Mouse (Mus musculus) forebrain, embryonic 12.5 days (tissue): ENCODE data around the gene Scrn2. TPM values are rescaled to one million over a fixed set of nuclear protein-coding genes. Genes with fewer than 3 reads are reported as not detected.
A peak's percentile ranks its signal among the peaks of the same experiment; 100 is the strongest.

Source experiments
- ATAC-seq: fragments of 200-750 bp; cut with Nextera tagmentation; 2 replicates; pipeline ENCODE4 v1.8.0; 2017; ENCODE audit warnings: moderate TSS enrichment; ENCODE audit not compliant: low FRiP score
- H3K27ac ChIP-seq: fragments of 300-500 bp; sonication (generic); 2 replicates; pipeline ENCODE4 v1.5.1; 2016; ENCODE audit warnings: mild to moderate bottlenecking
- H3K27me3 ChIP-seq: fragments of 300-500 bp; sonication (generic); 2 replicates; pipeline ENCODE4 v1.6.1; 2016; ENCODE audit warnings: mild to moderate bottlenecking
- H3K36me3 ChIP-seq: fragments of 300-500 bp; sonication (generic); replicated peaks from 2 replicates; pipeline ENCODE4 v1.6.1; 2016; ENCODE audit warnings: mild to moderate bottlenecking
- H3K4me1 ChIP-seq: fragments of 300-500 bp; sonication (generic); 2 replicates; pipeline ENCODE4 v1.6.1; 2016
- H3K4me2 ChIP-seq: fragments of 300-500 bp; sonication (generic); 2 replicates; pipeline ENCODE4 v1.6.1; 2016; ENCODE audit warnings: mild to moderate bottlenecking, moderate library complexity
- H3K4me3 ChIP-seq: fragments of 300-500 bp; sonication (generic); replicated peaks from 2 replicates; pipeline ENCODE4 v1.5.1; 2016; ENCODE audit warnings: mild to moderate bottlenecking
- H3K9ac ChIP-seq: fragments of 300-500 bp; sonication (generic); 2 replicates; pipeline ENCODE4 v1.6.1; 2016; ENCODE audit warnings: mild to moderate bottlenecking
- H3K9me3 ChIP-seq: fragments of 300-500 bp; sonication (generic); 2 replicates; pipeline ENCODE4 v1.6.1; 2016
- WGBS: fragments of 180-500 bp; shearing (Covaris S2); methylation state at CpG from one replicate; pipeline ENCODE4 v1.1.7; 2016; 5-methylcytosine and 5-hydroxymethylcytosine counted together
- polyA plus RNA-seq: library from polyadenylated mRNA; unstranded; fragments of >200 nt; fragmentation: Nextera tagmentation; extraction: Ambion mirVana; gene quantifications from 2 replicates; pipeline ENCODE4 v1.2.1, GENCODE M21; 2016

Gene Scrn2
- polyA plus RNA-seq, 1 experiment from 2014 or later, result 28.0 TPM

DNA sequence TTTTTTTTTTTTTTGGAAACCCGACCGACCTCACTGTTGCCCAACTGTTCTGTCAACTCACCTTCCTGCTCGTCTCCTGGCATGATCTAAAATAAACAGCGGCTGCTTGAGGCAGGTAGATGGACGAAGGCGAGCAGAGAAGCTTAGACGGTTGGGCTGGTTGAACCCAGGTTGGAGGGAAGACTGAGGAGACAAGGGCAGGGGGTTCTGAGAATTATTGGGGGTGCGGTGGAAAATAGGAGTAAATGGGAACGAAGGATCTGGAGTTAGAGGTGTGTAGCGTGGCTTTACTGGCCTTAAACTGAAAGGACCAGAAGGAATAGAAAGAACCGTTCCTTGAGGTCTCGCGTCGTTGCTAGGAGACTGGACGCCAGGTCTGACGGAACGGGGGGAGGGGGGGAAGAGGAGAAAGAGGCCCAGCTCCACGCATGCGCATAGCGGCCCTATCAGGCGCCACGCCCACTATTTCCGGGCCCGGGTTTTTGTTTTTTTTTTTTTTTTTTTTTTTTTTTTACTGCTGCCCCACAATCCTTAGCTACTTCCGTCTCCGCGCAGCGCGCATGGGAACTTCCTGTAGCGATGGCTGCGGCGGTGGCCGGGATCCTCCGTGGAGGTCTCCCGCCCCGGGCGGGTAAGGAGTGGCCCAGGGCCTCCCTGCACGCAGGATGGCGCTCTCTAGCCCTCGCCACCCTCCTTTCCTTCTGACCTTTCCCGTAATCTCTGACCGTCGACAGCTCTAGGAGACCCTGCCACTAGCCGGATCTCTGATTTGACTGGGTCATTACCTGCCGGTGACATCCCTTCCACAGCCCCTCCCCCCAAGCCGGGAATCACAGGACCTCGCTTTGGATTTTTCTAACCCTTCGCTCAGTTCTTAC, 11.5 kb downstream of the Scrn2 start, which contains the start of the genes Lrrc46 and Mrpl10:
Gene Lrrc46 (minus strand): TSS at position 386 of the 878 bp plus-strand sequence.
Gene Mrpl10 (plus strand): TSS at position 539 of the 878 bp plus-strand sequence.
- 1% methylated on average over 44 of the region's 48 CpGs for WGBS
- peak; percentile 86 for ATAC-seq
- H3K27ac ChIP-seq, result peak within 1 kb of the TSS; percentile 70

DNA sequence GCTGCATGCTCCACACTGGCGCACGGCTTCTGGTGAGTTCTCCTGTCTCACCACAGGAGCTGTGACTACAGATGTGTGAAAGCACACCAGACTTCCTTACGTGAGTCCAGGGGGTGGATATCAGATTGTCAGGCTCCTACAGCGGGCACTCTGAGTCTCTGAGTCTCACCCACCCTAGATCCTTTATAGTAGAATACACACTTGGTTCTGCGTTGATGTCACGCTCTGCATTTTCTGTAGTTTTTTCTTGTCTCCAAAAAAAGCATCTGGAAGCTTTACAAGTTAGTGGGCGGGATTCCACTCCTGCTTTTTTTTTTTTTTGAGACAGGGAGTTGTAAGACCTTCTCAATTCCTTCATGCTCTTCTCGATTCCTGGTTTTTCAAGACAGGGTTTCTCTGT, 15.2 kb downstream of the Scrn2 start:
- Histone ChIP-seq H3K36me3 (peaks cover 36% of the 10 kb centered on the region), H3K9ac (no peak overlapping the region), H3K4me2 (no peak overlapping the region), H3K4me1 (peaks cover 18% of the 10 kb centered on the region), H3K4me3 (no peak overlapping the region), H3K27ac (no peak overlapping the region), H3K9me3 (no peaks in the 10 kb centered on the region), H3K27me3 (no peaks in the 10 kb centered on the region)
- WGBS, result 97% methylated on average over 8 of the region's 8 CpGs
- ATAC-seq, result no peak

More for the DNA sequence above, 11.5 kb downstream of the Scrn2 start, which contains the start of the genes Lrrc46 and Mrpl10:
- Histone ChIP-seq H3K9me3 (no peaks in the 10 kb centered on the region), H3K4me3 (peak within 1 kb of the TSS; percentile 81), H3K27me3 (no peaks in the 10 kb centered on the region), H3K4me1 (peaks cover 18% of the 10 kb centered on the region), H3K9ac (peak within 1 kb of the TSS; percentile 79), H3K36me3 (peaks cover 19% of the 10 kb centered on the region; the same call in 1 of the 2 replicates), H3K4me2 (peak within 1 kb of the TSS; percentile 67)

DNA sequence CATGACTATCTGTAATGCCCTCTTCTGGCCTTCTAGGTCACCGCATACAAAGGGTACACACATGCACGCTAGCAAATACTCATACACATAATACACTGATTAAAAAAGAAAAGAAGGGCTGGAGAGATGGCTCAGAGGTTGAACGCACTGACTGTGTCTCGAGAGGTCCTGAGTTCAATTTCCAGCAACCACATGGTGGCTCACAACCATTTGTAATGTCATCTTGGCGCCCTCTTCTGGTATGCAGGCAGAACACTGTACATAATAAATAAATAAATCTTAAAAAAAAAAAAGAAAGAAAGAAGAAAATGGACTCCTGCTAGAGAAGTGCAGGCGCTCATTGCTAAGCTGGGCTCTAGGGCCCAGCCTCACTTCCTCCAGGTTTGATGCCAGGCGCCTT, 16.1 kb downstream of the Scrn2 start:
- Histone ChIP-seq H3K4me1 (peaks cover 25% of the 10 kb centered on the region), H3K9me3 (no peaks in the 10 kb centered on the region), H3K9ac (no peak overlapping the region), H3K27me3 (no peaks in the 10 kb centered on the region), H3K36me3 (peaks cover 36% of the 10 kb centered on the region), H3K4me2 (no peak overlapping the region), H3K27ac (no peak overlapping the region), H3K4me3 (no peak overlapping the region)
- no peak for ATAC-seq
- 81% methylated on average over 7 of the region's 7 CpGs for WGBS

DNA sequence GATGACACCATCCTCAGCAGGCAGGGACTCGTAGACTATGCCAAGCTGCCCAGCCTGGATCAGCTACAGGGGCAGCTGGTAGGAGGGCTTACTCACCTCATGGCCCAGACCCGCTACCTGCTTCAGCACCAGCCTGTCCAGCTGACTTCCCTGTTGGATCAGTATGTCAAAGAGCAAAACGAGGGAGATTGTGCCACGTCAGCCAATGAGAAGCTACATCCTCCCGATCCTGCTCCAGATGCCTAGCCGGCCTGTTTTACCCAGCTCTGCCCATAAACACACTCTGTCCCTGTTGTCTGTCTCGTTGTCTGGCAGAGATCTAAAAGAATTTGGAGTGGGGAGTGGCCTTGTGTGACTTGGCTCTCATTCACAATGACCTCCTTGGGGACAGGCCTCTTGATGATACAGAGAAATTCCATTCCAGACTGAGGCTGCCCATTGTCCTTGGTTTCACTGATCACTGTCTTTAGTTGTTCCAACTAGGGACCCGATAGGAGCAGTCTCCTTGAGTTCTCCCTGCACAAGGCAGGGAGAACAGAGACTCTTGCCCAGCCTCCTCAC, 18.4 kb downstream of the Scrn2 start:
- ATAC-seq, result no peak
- H3K9me3 ChIP-seq, result no peaks in the 10 kb centered on the region
- peaks cover 27% of the 10 kb centered on the region for H3K4me1 ChIP-seq
- no peaks in the 10 kb centered on the region for H3K27me3 ChIP-seq
- WGBS, result 82% methylated on average over 8 of the region's 8 CpGs
- H3K27ac ChIP-seq, result no peak overlapping the region
- no peak overlapping the region for H3K4me3 ChIP-seq
- peaks cover 36% of the 10 kb centered on the region for H3K36me3 ChIP-seq
- H3K4me2 ChIP-seq, result no peak overlapping the region
- H3K9ac ChIP-seq, result no peak overlapping the region

DNA sequence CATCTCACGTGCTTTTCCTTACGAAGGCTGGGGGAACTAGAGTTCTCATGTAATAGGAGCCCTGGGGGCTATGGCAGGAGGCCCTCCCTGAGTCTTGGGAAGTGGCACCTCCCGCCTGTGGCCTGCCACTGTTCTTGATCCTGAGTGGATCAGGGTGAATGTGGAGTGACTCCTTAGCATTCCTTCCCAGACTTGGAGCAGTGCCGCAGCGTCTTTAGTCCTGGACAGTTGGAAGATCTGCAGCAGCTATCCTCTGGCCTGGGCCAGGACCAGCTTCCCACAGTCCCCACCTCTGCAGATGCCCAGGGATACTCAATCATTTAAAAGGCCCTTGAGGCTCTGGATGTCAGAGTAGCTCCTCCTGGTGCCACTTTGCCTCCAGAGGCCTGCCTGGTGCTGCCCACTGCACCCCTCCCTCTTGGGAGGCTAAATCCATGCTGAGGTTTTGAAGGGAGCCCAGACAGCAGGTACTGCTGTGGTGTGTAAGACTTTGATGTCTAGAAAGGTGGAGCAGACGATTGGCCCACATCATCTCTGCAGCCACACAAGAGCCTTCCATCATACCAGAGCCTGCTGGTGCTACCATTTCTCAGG, 19.9 kb downstream of the Scrn2 start:
- H3K36me3 ChIP-seq, result peaks cover 40% of the 10 kb centered on the region
- no peak overlapping the region for H3K9ac ChIP-seq
- H3K4me2 ChIP-seq, result no peak overlapping the region
- H3K27me3 ChIP-seq, result no peaks in the 10 kb centered on the region
- ATAC-seq, result no peak
- no peak overlapping the region; the same call in 1 of the 2 replicates for H3K27ac ChIP-seq
- 83% methylated on average over 6 of the region's 6 CpGs for WGBS
- peaks cover 27% of the 10 kb centered on the region for H3K4me1 ChIP-seq
- H3K4me3 ChIP-seq, result no peak overlapping the region
- H3K9me3 ChIP-seq, result no peaks in the 10 kb centered on the region

DNA sequence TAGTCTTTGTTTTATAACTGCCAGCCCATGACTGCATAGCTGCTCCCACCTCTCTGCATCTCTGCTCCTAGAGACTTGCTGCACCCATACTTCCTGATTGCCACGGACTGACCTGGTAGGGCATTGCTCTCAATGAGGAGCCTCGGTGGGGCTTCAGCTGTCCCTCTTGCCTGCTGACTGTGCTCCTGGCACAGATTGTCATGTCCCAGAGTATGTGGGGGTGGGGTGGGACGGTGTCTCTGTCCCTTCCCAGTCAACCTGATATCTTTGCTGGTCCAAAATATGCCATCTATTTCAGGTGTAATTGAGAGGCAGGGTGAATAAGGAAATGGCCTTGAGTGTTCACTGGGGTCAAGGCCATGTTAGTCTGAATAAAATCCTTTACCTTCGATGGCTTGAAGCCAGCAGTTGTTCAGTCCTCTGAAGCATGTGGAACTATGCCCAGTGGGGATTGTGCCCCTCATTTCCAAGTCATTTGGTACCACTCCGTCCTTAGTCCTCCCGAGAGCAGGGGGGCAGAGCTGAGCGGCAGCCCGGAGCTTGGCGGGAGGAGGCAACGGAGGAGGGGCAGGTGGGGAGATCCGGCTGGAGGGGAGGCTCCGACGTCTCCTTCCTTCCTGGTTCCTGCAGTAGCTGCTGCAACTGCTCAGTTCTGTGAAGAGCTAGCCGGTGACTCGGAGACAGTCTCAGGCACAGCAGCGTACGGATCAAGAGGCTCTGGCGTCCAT, 20.6 kb downstream of the Scrn2 start, which contains the start of gene Osbpl7:
Gene Osbpl7 (plus strand): TSS at position 413 of the 728 bp plus-strand sequence.
- peak; percentile 84 for ATAC-seq
- H3K4me2 ChIP-seq, result peak within 1 kb of the TSS; percentile 94
- H3K9me3 ChIP-seq, result no peaks in the 10 kb centered on the region
- H3K4me1 ChIP-seq, result peaks cover 27% of the 10 kb centered on the region
- WGBS, result 8% methylated on average over 18 of the region's 18 CpGs
- peak within 1 kb of the TSS; percentile 67 for H3K4me3 ChIP-seq
- H3K36me3 ChIP-seq, result peaks cover 42% of the 10 kb centered on the region
- peak within 1 kb of the TSS; percentile 80 for H3K9ac ChIP-seq
- H3K27ac ChIP-seq, result peak within 1 kb of the TSS; percentile 53
- H3K27me3 ChIP-seq, result no peaks in the 10 kb centered on the region

DNA sequence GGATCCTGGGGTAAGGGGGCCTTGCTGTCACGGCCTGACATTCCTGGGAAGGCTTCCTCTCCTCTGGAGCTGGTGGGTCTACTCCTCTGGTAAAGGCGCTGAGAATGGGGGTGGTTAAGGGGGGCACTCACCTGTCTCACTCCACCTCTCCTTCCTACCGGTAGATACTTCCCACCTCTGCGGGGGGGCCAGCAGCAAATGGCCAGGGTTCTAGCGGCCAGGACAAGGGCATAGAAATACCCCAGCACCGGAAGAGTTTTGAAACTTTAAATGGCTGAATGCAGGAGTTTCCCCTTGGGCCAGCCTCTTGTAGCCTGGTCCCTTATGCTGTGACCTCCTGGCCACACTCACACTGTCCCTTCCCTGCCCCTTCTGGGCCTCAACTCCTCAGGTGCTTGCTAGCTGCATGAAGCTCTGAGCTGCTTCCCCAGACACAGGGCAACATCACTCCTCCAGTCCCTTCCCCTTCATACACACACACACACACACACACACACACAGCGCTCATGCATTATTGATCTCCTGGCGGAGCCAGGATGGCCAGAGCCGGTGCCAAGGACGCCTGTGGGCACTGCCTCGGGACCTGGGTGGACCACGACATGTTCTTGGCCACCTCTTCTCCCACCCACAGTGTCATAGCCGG, 21.3 kb downstream of the Scrn2 start:
- Histone ChIP-seq H3K27me3 (no peaks in the 10 kb centered on the region), H3K9ac (peak overlapping the region; percentile 80), H3K4me3 (peak overlapping the region; percentile 67), H3K4me2 (peak overlapping the region; percentile 94), H3K4me1 (peaks cover 27% of the 10 kb centered on the region), H3K36me3 (peaks cover 44% of the 10 kb centered on the region), H3K27ac (peak overlapping the region; percentile 53; the same call in 1 of the 2 replicates), H3K9me3 (no peaks in the 10 kb centered on the region)
- 0 out of 2 replicates have a peak, but pooled peaks have one; percentile 16 for ATAC-seq
- WGBS, result 28% methylated on average over 13 of the region's 13 CpGs

DNA sequence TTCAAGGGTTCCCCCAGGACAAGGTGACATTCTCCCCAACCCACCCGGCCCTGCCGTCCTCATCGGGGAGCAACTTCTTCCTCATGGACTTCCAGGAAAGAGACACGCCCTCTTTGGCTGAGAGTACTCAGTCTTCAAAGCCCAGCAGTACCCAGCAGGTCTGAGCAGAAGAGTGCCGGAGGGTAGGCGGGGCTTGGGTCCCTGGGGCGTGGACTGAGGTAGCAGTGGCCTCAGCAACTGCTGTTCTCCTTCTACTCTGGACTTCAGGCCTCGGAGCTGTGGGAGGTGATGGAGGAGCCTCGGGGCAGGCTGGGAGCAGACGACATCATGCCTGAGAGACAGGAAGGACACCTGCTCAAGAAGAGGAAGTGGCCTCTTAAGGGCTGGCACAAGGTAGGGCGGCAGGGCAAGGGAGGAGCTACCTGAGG, 22.5 kb downstream of the Scrn2 start:
- Histone ChIP-seq H3K4me2 (peak overlapping the region; percentile 94), H3K27me3 (no peaks in the 10 kb centered on the region), H3K4me1 (peaks cover 27% of the 10 kb centered on the region), H3K9me3 (no peaks in the 10 kb centered on the region), H3K36me3 (peaks cover 48% of the 10 kb centered on the region), H3K27ac (no peak overlapping the region), H3K9ac (no peak overlapping the region), H3K4me3 (no peak overlapping the region; the same call in 1 of the 2 replicates)
- ATAC-seq, result no peak
- 33% methylated on average over 11 of the region's 11 CpGs for WGBS

DNA sequence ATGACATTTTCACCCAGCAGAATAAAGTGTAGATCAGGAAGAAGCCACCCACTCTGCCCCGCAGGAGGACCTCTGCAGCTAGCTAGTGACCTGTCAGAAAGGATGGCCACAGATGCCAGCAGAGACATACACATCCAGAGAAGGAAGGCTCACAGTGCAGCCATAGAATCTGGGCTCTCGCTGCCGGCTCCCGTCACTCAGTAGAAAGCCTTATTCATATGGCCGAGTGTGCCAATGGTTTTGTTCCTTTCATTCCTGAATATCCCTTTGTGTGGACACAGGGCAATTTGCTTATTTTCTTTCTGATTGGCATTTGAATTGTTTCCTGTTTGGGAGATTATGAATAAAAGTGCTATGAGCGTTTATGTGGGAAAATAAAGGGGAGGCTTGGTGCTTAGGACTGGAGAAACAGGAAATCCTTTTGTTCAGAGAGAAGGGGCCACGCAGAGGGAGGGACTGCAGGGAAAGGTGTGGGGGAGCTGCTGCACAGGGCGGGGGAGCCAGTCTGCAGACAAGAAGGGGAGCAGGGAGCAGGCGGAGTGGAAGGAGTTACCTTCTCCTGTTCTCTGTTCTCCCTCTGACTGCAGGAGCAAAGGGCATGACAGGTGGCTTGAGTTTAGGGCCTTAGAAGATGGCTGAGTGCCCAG, 33.7 kb downstream of the Scrn2 start:
- Histone ChIP-seq H3K9ac (no peak overlapping the region), H3K4me2 (peak overlapping the region; percentile 15; the same call in 1 of the 2 replicates), H3K27ac (peak overlapping the region; percentile 77), H3K36me3 (peaks cover 33% of the 10 kb centered on the region), H3K9me3 (no peaks in the 10 kb centered on the region), H3K4me3 (no peak overlapping the region), H3K27me3 (peaks cover 6% of the 10 kb centered on the region; the same call in 1 of the 2 replicates), H3K4me1 (peaks cover 12% of the 10 kb centered on the region)
- ATAC-seq, result no peak
- 11% methylated on average over 9 of the region's 9 CpGs for WGBS

DNA sequence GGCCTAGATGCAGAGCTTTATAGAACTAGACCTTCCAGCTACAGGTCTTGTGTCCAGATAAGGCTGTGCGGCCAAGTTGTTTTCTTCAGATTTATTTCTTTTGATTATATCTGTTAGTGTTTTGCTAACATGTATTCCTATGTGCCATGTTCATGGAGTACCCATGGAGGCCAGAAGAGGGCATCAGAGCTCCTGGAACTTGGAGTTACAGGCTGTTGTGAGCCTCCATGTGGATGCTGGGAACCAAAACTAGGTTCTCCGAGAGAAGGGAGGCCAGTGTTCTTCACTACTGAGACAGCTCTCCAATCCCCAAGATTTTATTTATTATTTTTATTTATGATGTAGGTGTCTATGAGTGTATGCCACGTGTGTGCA, 34.2 kb downstream of the Scrn2 start:
- no peak for ATAC-seq
- peaks cover 12% of the 10 kb centered on the region for H3K4me1 ChIP-seq
- H3K4me2 ChIP-seq, result no peak overlapping the region
- no peaks in the 10 kb centered on the region for H3K9me3 ChIP-seq
- H3K4me3 ChIP-seq, result no peak overlapping the region
- peaks cover 35% of the 10 kb centered on the region for H3K36me3 ChIP-seq
- no peak overlapping the region for H3K9ac ChIP-seq
- H3K27me3 ChIP-seq, result peaks cover 6% of the 10 kb centered on the region; the same call in 1 of the 2 replicates
- H3K27ac ChIP-seq, result peak overlapping the region; percentile 77; the same call in 1 of the 2 replicates
- 82% methylated on average over 3 of the region's 3 CpGs for WGBS
